Mouse (Mus musculus): ENCODE results near the gene Nr1h5.

GRCm38 (mm10) chr3:102935451-102936354 lies 28.2 kb downstream of the Nr1h5 start, which contains the start of gene Sycp1:
- TF ChIP-seq EP300 (IDR thresholded peaks at IDR 0.05; ENCODE audit: low read depth) (no peak), CTCF (IDR thresholded peaks at IDR 0.05; ENCODE audit: low read depth) (no peak)

All from heart, postnatal 0 days (tissue).